Mouse (Mus musculus) heart, embryonic 11.5 days (tissue): ENCODE data around the gene Slc12a8. TPM values are rescaled to one million over a fixed set of nuclear protein-coding genes. Genes with fewer than 3 reads are reported as not detected.
A peak's percentile ranks its signal among the peaks of the same experiment; 100 is the strongest.

ENCODE experiments used
- ATAC-seq: fragments of 200-750 bp; cut with Nextera tagmentation; replicated peaks from 2 replicates; pipeline ENCODE4 v1.8.0; 2017; ENCODE audit warnings: moderate library complexity; ENCODE audit not compliant: insufficient number of reproducible peaks, low FRiP score, low TSS enrichment
- H3K27ac ChIP-seq: fragments of 300-500 bp; sonication (generic); 2 replicates; pipeline ENCODE4 v1.5.1; 2014; ENCODE audit warnings: mild to moderate bottlenecking, low read depth, low read length
- H3K27me3 ChIP-seq: fragments of 300-500 bp; sonication (generic); 2 replicates; pipeline ENCODE4 v1.6.1; 2014; ENCODE audit warnings: mild to moderate bottlenecking, low read length, mixed read lengths; ENCODE audit not compliant: control insufficient read depth, insufficient read depth
- H3K36me3 ChIP-seq: fragments of 300-500 bp; sonication (generic); 2 replicates; pipeline ENCODE4 v1.6.1; 2014; ENCODE audit warnings: mild to moderate bottlenecking, low read length, moderate library complexity, mixed read lengths; ENCODE audit not compliant: control insufficient read depth, insufficient read depth
- H3K4me1 ChIP-seq: fragments of 300-500 bp; sonication (generic); 2 replicates; pipeline ENCODE4 v1.6.1; 2014; ENCODE audit warnings: low read length; ENCODE audit not compliant: control insufficient read depth, insufficient read depth
- H3K4me2 ChIP-seq: fragments of 300-500 bp; sonication (generic); 2 replicates; pipeline ENCODE4 v1.6.1; 2014; ENCODE audit warnings: mild to moderate bottlenecking, moderate library complexity
- H3K4me3 ChIP-seq: fragments of 300-500 bp; sonication (generic); 2 replicates; pipeline ENCODE4 v1.5.1; 2014; ENCODE audit warnings: low read depth, low read length
- H3K9ac ChIP-seq: fragments of 300-500 bp; sonication (generic); 2 replicates; pipeline ENCODE4 v1.6.1; 2014; ENCODE audit warnings: mild to moderate bottlenecking, low read depth, low read length, moderate library complexity
- H3K9me3 ChIP-seq: fragments of 300-500 bp; sonication (generic); replicated peaks from 2 replicates; pipeline ENCODE4 v1.6.1; 2016; ENCODE audit warnings: low read length; ENCODE audit not compliant: control insufficient read depth
- WGBS: fragments of 180-500 bp; shearing (Covaris S2); extraction: QIAGEN DNeasy Blood & Tissue Kit; methylation state at CpG from one replicate; pipeline ENCODE4 v1.1.7; 2014; ENCODE audit not compliant: insufficient replicate concordance; 5-methylcytosine and 5-hydroxymethylcytosine counted together
- polyA plus RNA-seq: library from polyadenylated mRNA; unstranded; fragments of >200 nt; fragmentation: Nextera tagmentation; extraction: Ambion mirVana; gene quantifications from 2 replicates; pipeline ENCODE4 v1.2.1, GENCODE M21; 2014

Slc12a8 gene
- polyA plus RNA-seq, 1 experiment from 2014 or later: 2.0 TPM

DNA sequence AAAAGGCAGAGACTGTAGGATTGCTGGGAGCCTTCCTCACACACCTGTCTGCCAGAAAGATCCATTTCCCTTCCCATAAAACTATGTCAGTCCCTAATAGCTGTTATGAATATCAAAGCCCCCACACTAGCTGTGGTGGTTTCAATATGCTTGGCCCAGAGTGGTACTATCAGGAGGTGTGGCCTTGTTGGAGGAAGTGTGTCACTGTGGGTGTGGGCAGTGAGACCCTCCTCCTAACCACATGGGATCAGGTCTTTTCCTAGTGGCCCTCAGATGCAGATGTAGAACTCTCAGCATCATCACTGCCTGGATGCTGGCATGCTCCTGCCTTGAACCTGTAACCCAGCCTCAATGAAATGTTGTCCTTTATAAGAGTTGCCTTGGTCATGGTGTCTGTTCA is 164.5 kb downstream of the Slc12a8 start:
- Histone ChIP-seq H3K27me3 (no peaks in the 10 kb centered on the region), H3K9ac (no peak overlapping the region), H3K4me3 (no peak overlapping the region), H3K36me3 (no peaks in the 10 kb centered on the region), H3K9me3 (no peaks in the 10 kb centered on the region), H3K4me1 (peaks cover 17% of the 10 kb centered on the region), H3K27ac (no peak overlapping the region), H3K4me2 (no peak overlapping the region)
- ATAC-seq: no peak

DNA sequence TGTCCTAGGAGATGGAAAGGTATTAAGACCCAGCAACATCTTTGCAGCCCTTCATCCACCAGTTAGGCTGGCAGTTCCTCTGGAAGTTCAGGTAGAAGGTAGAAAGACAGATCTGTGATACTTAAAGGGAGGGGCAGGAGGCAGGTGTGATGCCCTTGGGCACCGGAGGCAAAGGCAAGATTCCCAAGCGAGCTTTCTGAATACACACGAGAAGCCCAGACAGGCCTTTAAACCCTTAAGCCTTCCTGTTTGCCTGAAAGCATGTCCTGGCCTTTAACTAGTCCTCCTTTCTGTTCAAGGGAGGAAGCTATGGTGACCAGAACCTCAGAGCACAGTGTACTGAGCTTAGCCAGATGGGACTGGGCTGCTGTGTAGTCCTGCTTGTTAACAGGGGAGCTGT is 165.5 kb downstream of the Slc12a8 start:
- no peak overlapping the region for H3K4me2 ChIP-seq
- H3K27me3 ChIP-seq: no peaks in the 10 kb centered on the region
- ATAC-seq: no peak
- H3K9ac ChIP-seq: no peak overlapping the region
- WGBS: 76% methylated on average over 3 of the region's 3 CpGs
- no peak overlapping the region for H3K27ac ChIP-seq
- H3K4me3 ChIP-seq: no peak overlapping the region
- H3K9me3 ChIP-seq: no peaks in the 10 kb centered on the region
- H3K4me1 ChIP-seq: peaks cover 22% of the 10 kb centered on the region
- H3K36me3 ChIP-seq: no peaks in the 10 kb centered on the region

DNA sequence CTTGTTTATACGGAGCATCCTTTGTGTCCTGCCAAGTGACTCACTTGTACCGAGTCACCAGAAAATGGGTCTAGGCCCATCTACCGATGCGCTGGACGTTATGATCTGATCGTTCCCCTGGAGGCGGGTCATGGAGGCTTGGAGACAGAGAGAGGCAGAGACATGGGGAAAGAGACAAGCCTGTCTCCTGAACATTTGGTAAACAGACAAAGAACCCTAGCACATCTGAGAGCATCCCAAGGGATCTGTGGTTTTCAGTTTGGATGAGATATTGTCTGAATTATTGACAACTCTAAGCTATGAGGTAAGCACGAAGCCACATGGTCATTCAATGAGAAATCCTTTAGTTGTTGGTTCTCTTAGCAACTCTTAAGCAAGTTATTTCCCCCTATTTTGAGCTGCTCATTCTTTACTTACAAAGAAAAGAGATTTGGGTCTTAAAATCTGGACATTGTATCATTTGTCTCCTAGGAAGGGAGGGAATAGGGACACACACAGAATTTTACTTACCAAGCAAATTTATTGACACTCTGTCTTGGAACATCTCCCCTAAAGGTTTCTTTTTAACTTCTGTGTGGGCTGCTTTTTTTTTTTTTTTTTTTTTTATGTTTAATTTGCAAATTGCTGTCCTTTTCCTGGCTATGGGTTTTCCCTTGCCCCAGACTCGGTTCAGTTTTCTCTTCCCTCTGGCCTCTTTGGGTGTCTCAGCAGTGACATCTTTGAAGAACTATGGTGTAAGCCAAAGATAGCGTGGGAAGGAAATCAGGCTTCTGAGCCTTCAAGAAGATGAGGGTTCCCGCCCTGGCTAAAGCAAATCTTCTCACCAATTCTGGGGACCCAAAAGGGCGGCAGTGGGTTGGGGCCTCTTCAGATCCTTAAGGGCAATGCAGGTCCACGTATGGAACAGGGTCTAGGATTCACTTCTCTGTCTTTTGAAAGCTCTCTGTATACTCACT is 166.4 kb downstream of the Slc12a8 start:
- no peaks in the 10 kb centered on the region for H3K36me3 ChIP-seq
- 63% methylated on average over 13 of the region's 13 CpGs for WGBS
- H3K27ac ChIP-seq: peak overlapping the region; percentile 90
- ATAC-seq: 0 out of 2 replicates have a peak, but pooled peaks have one; percentile 12
- no peaks in the 10 kb centered on the region for H3K27me3 ChIP-seq
- H3K4me1 ChIP-seq: peaks cover 25% of the 10 kb centered on the region
- H3K9ac ChIP-seq: peak overlapping the region; percentile 98; the same call in 1 of the 2 replicates
- peak overlapping the region; percentile 87 for H3K4me2 ChIP-seq
- no peaks in the 10 kb centered on the region for H3K9me3 ChIP-seq
- peak overlapping the region; percentile 94 for H3K4me3 ChIP-seq

DNA sequence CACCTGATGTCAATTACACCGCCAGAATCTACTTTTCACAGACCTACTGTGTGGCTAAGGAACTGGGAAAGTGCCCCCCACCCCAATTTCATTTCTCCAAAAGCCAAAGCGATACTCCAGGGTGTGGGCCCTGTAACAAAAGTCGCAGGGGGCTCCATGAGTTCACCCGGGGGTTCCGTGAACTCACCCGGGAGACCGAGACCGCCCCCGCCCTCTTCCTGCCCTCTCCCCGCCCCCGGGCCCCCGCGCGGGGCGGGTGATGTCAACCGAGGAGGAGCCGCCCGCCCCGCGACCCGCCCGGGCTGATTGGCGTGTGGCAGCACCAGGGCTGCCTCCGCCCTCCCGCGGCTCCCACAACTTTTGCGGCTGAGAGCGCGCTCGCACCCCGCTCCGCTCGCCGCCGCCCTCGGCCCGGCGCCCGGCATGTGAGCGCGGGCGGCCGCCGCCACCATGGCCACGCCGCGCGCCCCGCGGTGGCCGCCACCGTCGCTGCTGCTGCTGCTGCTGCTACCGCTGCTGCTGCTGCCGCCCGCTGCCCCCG is 167.1 kb downstream of the Slc12a8 start, which contains the start of gene Heg1:
Heg1 (plus strand) TSS at position 209 of the 541 bp plus-strand sequence.
- H3K4me2 ChIP-seq: peak within 1 kb of the TSS; percentile 87
- under 1% methylated on average over 49 of the region's 57 CpGs for WGBS
- H3K36me3 ChIP-seq: no peaks in the 10 kb centered on the region
- peak within 1 kb of the TSS; percentile 98 for H3K9ac ChIP-seq
- peak; percentile 76 for ATAC-seq
- H3K4me3 ChIP-seq: peak within 1 kb of the TSS; percentile 94
- no peaks in the 10 kb centered on the region for H3K27me3 ChIP-seq
- H3K9me3 ChIP-seq: no peaks in the 10 kb centered on the region
- H3K4me1 ChIP-seq: peaks cover 25% of the 10 kb centered on the region
- H3K27ac ChIP-seq: peak within 1 kb of the TSS; percentile 90

DNA sequence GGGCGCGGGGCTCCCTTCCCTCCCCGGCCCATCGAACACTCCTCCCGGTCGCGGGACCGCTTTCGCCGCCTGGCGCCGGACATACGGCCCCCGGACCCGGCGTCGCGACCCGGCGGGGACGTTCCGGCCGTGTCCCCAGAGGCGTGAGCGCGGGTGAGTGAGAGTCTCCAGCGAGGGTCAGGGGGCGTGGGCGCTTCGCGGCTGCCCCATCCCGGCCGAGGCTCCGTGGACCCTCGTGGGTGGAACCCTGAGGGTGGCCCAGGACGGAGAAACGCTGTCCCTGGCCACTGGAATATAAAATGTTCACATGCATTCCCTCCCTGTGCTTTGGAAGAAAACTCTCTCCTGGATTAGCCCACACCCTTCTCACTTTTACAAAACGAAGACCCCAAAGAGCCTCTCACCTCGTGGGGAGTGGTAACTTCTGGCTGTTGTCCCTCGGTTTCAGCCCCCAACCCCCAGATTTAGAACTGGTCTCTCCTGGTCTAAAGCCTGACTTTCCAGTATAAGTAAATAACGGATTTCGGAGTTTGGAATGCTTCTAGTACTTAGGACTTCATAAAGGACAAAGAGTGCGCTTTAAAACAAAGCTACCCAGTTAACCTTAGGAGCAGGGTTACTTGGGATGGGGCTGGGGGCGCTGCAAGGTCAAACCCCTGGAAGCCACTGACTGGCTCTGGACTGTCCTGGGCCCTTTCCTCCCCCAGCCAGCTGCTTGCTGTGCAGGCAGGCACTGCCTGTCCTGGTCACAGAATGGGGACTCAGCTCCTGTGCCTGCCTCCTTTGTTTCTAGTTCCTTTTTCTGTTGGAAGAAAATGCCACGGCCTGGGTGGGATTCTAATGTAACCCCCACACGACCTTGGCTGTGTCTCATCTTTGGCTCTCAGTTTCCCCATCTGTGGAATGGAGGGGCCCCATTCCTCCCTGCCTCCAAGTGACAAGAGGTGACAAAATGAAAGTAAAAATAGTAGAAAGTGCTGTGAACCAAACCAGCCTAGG is 167.9 kb downstream of the Slc12a8 start:
- Histone ChIP-seq H3K9me3 (no peaks in the 10 kb centered on the region), H3K27me3 (no peaks in the 10 kb centered on the region), H3K4me2 (peak overlapping the region; percentile 87), H3K9ac (peak overlapping the region; percentile 98), H3K36me3 (no peaks in the 10 kb centered on the region), H3K27ac (peak overlapping the region; percentile 90), H3K4me1 (peaks cover 29% of the 10 kb centered on the region), H3K4me3 (peak overlapping the region; percentile 94)
- 0 out of 2 replicates have a peak, but pooled peaks have one; percentile 20 for ATAC-seq
- WGBS: under 1% methylated on average over 42 of the region's 46 CpGs

DNA sequence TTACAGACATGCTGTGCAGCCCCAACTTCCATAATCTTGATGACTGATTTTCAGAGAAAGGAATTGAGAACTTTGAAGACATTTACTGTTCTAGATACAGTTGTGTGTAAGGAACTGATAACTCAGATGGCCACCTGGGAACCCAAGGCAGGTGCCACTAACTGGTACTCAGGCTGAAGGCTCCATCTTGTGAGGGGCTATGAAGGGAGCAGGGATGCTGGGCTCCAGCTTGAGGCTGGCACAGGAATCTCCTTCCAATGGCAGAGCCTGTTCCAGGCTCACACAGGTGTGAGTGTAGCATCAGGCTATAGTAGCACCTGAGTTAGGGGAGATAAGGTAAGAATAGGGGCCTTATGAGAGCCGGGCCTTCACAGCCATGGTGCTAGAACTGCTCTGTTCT is 168.9 kb downstream of the Slc12a8 start:
- Histone ChIP-seq H3K36me3 (no peaks in the 10 kb centered on the region), H3K4me2 (peak overlapping the region; percentile 87), H3K4me1 (peaks cover 38% of the 10 kb centered on the region), H3K27ac (no peak overlapping the region), H3K9ac (peak overlapping the region; percentile 98), H3K4me3 (peak overlapping the region; percentile 94), H3K27me3 (no peaks in the 10 kb centered on the region), H3K9me3 (no peaks in the 10 kb centered on the region)
- WGBS: 54% methylated on average over 1 of the region's 1 CpGs
- ATAC-seq: no peak

DNA sequence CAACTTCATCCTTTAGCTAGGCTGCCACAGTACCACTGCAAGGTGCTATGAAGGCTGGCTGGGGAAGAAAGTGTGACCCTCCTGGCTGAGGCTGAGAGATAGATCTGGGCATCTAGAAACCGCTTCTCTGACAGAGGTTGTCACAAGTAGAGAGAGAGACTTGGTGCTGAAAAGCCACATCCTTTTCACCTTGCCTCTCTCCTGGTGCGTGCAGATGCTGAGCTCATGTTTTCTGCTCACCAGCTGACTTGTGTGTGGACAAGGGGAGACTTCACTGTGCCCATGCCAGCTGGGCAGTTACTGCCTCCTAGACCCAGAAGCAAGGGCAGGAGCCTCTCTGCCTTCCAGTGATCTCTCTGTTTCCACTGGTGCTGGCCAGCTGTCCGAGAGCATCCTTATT is 170.6 kb downstream of the Slc12a8 start:
- Histone ChIP-seq H3K4me2 (peak overlapping the region; percentile 87), H3K4me1 (peaks cover 41% of the 10 kb centered on the region), H3K36me3 (no peaks in the 10 kb centered on the region), H3K9me3 (no peaks in the 10 kb centered on the region), H3K27me3 (no peaks in the 10 kb centered on the region), H3K9ac (no peak overlapping the region), H3K27ac (no peak overlapping the region), H3K4me3 (peak overlapping the region; percentile 94; the same call in 1 of the 2 replicates)
- no peak for ATAC-seq
- 60% methylated on average over 3 of the region's 3 CpGs for WGBS
